Mouse (Mus musculus) embryonic facial prominence, embryonic 13.5 days (tissue): ENCODE measurements around the gene Chaf1a. TPM values are rescaled to one million over a fixed set of nuclear protein-coding genes. Genes with fewer than 3 reads are reported as not detected.

Source experiments
- ATAC-seq: fragments of 200-750 bp; cut with Nextera tagmentation; 2 replicates; pipeline ENCODE4 v1.8.0; 2017; ENCODE audit warnings: low read depth; ENCODE audit not compliant: insufficient number of reproducible peaks, insufficient read depth, low FRiP score, low TSS enrichment
- H3K27ac ChIP-seq: fragments of 300-500 bp; sonication (generic); 2 replicates; pipeline ENCODE4 v1.5.1; 2015; ENCODE audit warnings: moderate library complexity, mild to moderate bottlenecking, inconsistent platforms
- H3K27me3 ChIP-seq: fragments of 300-500 bp; sonication (generic); 2 replicates; pipeline ENCODE4 v1.6.1; 2015; ENCODE audit warnings: mild to moderate bottlenecking, inconsistent platforms
- H3K36me3 ChIP-seq: fragments of 300-500 bp; sonication (generic); 2 replicates; pipeline ENCODE4 v1.6.1; 2015; ENCODE audit warnings: mild to moderate bottlenecking, inconsistent platforms
- H3K4me1 ChIP-seq: fragments of 300-500 bp; sonication (generic); 2 replicates; pipeline ENCODE4 v1.6.1; 2015; ENCODE audit warnings: inconsistent platforms
- H3K4me2 ChIP-seq: fragments of 300-500 bp; sonication (generic); 2 replicates; pipeline ENCODE4 v1.6.1; 2015; ENCODE audit warnings: moderate library complexity, mild to moderate bottlenecking, inconsistent platforms
- H3K4me3 ChIP-seq: fragments of 300-500 bp; sonication (generic); 2 replicates; pipeline ENCODE4 v1.5.1; 2015; ENCODE audit warnings: mild to moderate bottlenecking, inconsistent platforms
- H3K9ac ChIP-seq: fragments of 300-500 bp; sonication (generic); 2 replicates; pipeline ENCODE4 v1.6.1; 2015; ENCODE audit warnings: mild to moderate bottlenecking, inconsistent platforms
- H3K9me3 ChIP-seq: fragments of 300-500 bp; sonication (generic); 2 replicates; pipeline ENCODE4 v1.6.1; 2016; ENCODE audit warnings: inconsistent platforms
- whole genome bisulfite sequencing: fragments of 180-500 bp; shearing (Covaris S2); methylation state at CpG from one replicate; pipeline ENCODE4 v1.1.7; 2015; ENCODE audit warnings: mixed read lengths; 5-methylcytosine and 5-hydroxymethylcytosine counted together
- polyA plus RNA-seq: library from polyadenylated mRNA; unstranded; fragments of >200 nt; fragmentation: Nextera tagmentation; extraction: Ambion mirVana; gene quantifications from 2 replicates; pipeline ENCODE4 v1.2.1, GENCODE M21; 2015

The Chaf1a gene
- polyA plus RNA-seq, 1 experiment from 2014 or later, result 34.8 TPM

DNA sequence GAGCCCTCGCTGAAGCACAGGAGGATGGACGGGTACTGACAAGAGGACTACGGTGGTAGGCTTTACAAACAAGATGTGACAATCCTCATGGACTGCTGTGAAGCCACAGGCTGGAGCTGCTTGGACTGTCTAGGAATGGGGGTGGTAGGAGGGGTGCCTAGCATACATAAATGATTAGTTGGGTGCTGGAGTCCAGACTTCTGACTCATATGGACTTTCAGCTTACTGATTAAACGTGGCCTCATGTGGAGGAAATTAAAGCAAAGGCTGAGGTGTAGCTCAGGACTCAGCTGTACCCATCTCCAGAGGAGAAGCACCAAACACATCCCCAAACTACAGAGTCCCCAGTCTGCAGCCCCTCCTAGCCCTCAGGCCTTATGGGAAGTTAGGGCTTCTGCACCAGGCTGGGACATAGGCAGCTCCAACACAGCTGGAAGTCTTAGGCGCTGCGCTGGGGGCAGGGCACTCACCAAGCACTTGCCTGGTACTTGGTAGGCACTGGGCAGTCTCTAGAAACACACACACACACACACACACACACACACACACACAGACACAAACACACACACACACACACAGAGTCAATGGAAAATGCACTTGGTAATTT lies 8.0 kb upstream of the Chaf1a start:
- 0 out of 2 replicates have a peak overlapping the region, but pooled peaks have one; percentile 16 for H3K9ac ChIP-seq
- ATAC-seq, result no peak
- H3K27ac ChIP-seq, result no peak overlapping the region
- H3K4me1 ChIP-seq, result peaks cover 36% of the 10 kb centered on the region
- no peak overlapping the region for H3K4me3 ChIP-seq
- 71% methylated on average over 6 of the region's 6 CpGs for WGBS
- H3K4me2 ChIP-seq, result no peak overlapping the region
- H3K27me3 ChIP-seq, result no peaks in the 10 kb centered on the region
- no peaks in the 10 kb centered on the region for H3K9me3 ChIP-seq
- peaks cover 62% of the 10 kb centered on the region for H3K36me3 ChIP-seq

DNA sequence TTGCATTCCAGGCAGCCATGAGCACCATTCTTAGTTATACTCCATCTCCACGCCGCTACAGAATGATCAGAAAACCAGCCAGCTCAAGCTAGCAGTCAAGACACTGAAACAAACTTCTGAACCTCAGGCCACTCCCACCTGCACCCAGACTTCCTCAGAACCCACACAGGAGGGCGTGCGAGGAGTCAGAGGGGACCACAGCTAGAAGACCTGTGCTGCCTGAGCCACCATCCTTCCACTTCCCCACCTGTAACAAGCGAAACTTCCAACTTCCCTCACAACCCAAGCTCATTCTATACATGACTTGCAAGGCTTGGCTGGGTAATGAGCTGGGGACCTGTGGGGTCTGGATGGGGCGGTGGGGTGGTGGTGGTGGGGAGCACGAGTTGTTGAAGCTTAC lies 7.4 kb upstream of the Chaf1a start:
- Histone ChIP-seq H3K9ac (0 out of 2 replicates have a peak overlapping the region, but pooled peaks have one; percentile 28), H3K4me2 (0 out of 2 replicates have a peak overlapping the region, but pooled peaks have one; percentile 7), H3K36me3 (peaks cover 56% of the 10 kb centered on the region), H3K4me1 (peaks cover 36% of the 10 kb centered on the region), H3K4me3 (no peak overlapping the region), H3K27ac (0 out of 2 replicates have a peak overlapping the region, but pooled peaks have one; percentile 11), H3K27me3 (no peaks in the 10 kb centered on the region), H3K9me3 (no peaks in the 10 kb centered on the region)
- no peak for ATAC-seq
- WGBS, result 71% methylated on average over 7 of the region's 7 CpGs

- H3K36me3 ChIP-seq, result peaks cover 43% of the 10 kb centered on the region
- peaks cover 36% of the 10 kb centered on the region for H3K4me1 ChIP-seq
- peak overlapping the region; percentile 63 for H3K4me2 ChIP-seq
- H3K4me3 ChIP-seq, result peak overlapping the region; percentile 89
- 85% methylated on average over 7 of the region's 7 CpGs for WGBS
- ATAC-seq, result no peak
- H3K27ac ChIP-seq, result no peak overlapping the region
- H3K27me3 ChIP-seq, result no peaks in the 10 kb centered on the region
- peak overlapping the region; percentile 95 for H3K9ac ChIP-seq
- no peaks in the 10 kb centered on the region for H3K9me3 ChIP-seq
Measured at GRCm38 (mm10) chr17:56034040-56034725, 6.1 kb upstream of the Chaf1a start.

GRCm38 (mm10) chr17:56034726-56035100 lies 5.5 kb upstream of the Chaf1a start:
- peak overlapping the region; percentile 89 for H3K4me3 ChIP-seq
- H3K27me3 ChIP-seq, result no peaks in the 10 kb centered on the region
- H3K36me3 ChIP-seq, result peaks cover 38% of the 10 kb centered on the region
- 81% methylated on average over 6 of the region's 6 CpGs for WGBS
- no peaks in the 10 kb centered on the region for H3K9me3 ChIP-seq
- H3K4me1 ChIP-seq, result peaks cover 36% of the 10 kb centered on the region
- peak overlapping the region; percentile 95 for H3K9ac ChIP-seq
- H3K27ac ChIP-seq, result no peak overlapping the region; the same call in 1 of the 2 replicates
- ATAC-seq, result no peak
- peak overlapping the region; percentile 63 for H3K4me2 ChIP-seq

DNA sequence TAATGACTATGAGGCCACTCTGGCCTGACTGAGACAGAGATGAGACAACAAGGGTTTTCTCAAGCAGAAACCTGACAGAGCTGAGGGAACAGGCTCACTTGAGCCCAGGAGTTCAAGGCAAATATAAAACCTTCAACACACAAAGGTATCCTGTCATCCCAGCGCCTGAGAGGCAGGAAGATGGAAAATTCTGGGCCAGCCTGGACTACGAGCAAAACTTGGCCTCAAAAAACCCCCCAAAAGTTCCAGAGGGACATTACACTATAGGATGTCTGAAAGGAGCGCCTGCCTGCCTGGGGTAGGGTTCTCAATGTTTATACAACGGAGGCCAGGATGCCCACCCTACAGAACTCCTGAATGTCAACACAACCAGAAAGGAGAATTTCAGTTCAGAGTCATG lies 5.0 kb upstream of the Chaf1a start:
- H3K4me2 ChIP-seq, result peak overlapping the region; percentile 63
- H3K4me1 ChIP-seq, result peaks cover 36% of the 10 kb centered on the region
- peaks cover 34% of the 10 kb centered on the region for H3K36me3 ChIP-seq
- H3K9me3 ChIP-seq, result no peaks in the 10 kb centered on the region
- H3K9ac ChIP-seq, result peak overlapping the region; percentile 95
- WGBS, result 76% methylated on average over 4 of the region's 4 CpGs
- H3K27me3 ChIP-seq, result no peaks in the 10 kb centered on the region
- no peak overlapping the region; the same call in 1 of the 2 replicates for H3K27ac ChIP-seq
- no peak for ATAC-seq
- peak overlapping the region; percentile 89 for H3K4me3 ChIP-seq

DNA sequence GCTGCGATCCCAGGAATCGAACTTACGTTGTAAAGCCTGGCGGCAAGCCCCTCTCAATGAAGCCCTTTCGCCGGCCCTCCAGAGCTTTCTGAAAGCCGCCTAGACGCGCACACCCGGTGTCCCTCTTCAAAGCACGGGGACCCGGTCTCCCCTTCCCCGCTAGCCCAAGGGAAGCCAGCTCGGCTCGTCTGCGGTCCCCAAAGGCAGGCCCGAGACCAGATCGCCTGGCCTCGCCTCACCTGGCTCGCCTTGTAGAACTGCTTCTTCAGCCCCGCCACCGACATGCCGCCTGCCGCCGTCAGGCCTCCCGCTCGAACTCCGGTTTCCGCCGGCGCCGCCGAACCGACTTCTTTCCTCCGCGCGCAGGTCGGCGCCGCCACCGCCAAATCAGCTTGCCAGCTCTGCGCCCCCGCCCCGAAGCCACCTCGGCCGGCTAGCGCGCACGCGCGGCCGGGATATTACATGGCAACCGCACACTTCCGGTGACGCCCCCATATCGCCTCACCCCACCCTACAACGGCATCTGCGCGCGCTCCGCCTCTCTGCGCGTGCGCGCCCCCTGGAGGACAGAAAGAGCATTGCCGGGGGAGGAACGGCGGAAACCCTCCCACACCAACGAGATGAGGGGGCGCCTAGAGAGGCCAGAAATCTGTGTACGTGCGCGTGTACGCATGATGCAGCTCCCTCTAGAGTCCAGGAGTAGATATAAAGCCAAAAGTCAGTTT lies 3.9 kb upstream of the Chaf1a start, which contains the start of gene Sh3gl1:
Gene Sh3gl1 (minus strand): TSS at position 460 of the 725 bp plus-strand sequence.
- Histone ChIP-seq H3K9ac (peak within 1 kb of the TSS; percentile 95), H3K4me2 (peak within 1 kb of the TSS; percentile 63), H3K27me3 (no peaks in the 10 kb centered on the region), H3K36me3 (peaks cover 23% of the 10 kb centered on the region), H3K4me1 (peaks cover 43% of the 10 kb centered on the region), H3K27ac (peak within 1 kb of the TSS; percentile 89), H3K4me3 (peak within 1 kb of the TSS; percentile 89), H3K9me3 (no peaks in the 10 kb centered on the region)
- WGBS, result under 1% methylated on average over 74 of the region's 74 CpGs
- ATAC-seq, result peak; percentile 87

GRCm38 (mm10) chr17:56036901-56037287 lies 3.3 kb upstream of the Chaf1a start:
- H3K4me3 ChIP-seq, result peak overlapping the region; percentile 89
- H3K27me3 ChIP-seq, result no peaks in the 10 kb centered on the region
- H3K9ac ChIP-seq, result peak overlapping the region; percentile 64
- H3K27ac ChIP-seq, result peak overlapping the region; percentile 60
- no peaks in the 10 kb centered on the region for H3K9me3 ChIP-seq
- peaks cover 49% of the 10 kb centered on the region for H3K4me1 ChIP-seq
- peaks cover 22% of the 10 kb centered on the region for H3K36me3 ChIP-seq
- H3K4me2 ChIP-seq, result peak overlapping the region; percentile 63
- WGBS, result 39% methylated on average over 13 of the region's 13 CpGs
- no peak for ATAC-seq

DNA sequence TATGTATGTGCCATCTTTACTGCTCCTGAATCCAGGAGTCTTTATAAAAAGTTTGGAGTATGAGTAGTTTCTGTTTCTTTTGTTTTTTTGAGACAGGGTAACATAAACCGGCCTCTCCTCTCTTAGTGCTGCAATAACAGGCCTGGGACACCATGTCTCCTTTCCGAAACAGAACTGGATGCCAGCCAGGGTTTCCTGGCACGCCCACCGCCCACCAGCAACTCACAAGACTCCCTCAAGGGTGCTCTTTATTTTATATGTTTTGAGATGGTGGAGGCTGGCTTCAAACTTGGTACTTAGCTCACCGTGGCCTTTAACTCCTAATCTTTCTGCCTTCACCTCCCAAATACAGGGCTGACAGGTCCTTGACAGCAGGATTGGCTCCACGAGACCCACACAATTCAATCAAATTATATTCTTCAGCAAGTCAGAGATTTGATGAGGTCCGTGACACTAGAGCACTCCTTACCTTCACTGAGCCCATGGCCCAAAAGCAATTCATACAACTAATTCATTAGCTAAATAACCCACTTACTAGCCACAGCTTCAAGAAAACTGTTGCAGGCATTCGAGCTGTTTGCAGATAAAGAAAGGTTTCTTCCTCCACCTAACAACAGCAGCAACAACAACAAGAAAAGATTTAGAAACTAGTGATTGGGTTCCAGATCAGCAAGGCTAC lies 1.5 kb upstream of the Chaf1a start:
- H3K27me3 ChIP-seq, result no peaks in the 10 kb centered on the region
- H3K36me3 ChIP-seq, result peaks cover 15% of the 10 kb centered on the region
- H3K4me1 ChIP-seq, result peaks cover 34% of the 10 kb centered on the region
- H3K4me3 ChIP-seq, result no peak overlapping the region
- no peak overlapping the region for H3K9ac ChIP-seq
- H3K27ac ChIP-seq, result no peak overlapping the region
- 84% methylated on average over 8 of the region's 8 CpGs for WGBS
- no peak for ATAC-seq
- no peaks in the 10 kb centered on the region for H3K9me3 ChIP-seq
- no peak overlapping the region for H3K4me2 ChIP-seq

DNA sequence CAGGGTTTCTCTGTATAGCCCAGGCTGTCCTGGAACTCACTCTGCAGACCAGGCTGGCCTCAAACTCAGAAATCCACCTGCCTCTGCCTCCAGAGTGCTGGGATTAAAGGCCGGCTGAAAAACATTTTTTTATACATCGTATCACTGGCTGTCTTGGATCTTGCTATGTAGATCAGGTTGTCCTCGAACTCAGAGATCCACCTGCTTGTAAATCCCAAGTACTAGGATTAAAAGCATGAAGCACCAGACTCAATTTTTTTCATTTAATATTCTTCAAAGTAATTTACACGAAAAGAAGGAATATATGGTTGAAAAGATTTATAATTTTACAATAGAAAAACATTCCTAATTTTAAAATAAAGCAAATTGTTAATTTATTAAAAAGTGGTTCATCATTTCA lies 894 bp upstream of the Chaf1a start:
- no peak overlapping the region for H3K9ac ChIP-seq
- H3K9me3 ChIP-seq, result no peaks in the 10 kb centered on the region
- no peak overlapping the region for H3K27ac ChIP-seq
- 74% methylated on average over 4 of the region's 4 CpGs for WGBS
- peaks cover 15% of the 10 kb centered on the region for H3K36me3 ChIP-seq
- no peak overlapping the region for H3K4me3 ChIP-seq
- H3K4me2 ChIP-seq, result peak overlapping the region; percentile 86
- no peaks in the 10 kb centered on the region for H3K27me3 ChIP-seq
- peaks cover 28% of the 10 kb centered on the region for H3K4me1 ChIP-seq
- ATAC-seq, result no peak

GRCm38 (mm10) chr17:56040857-56041163 lies 571 bp downstream of the Chaf1a start:
- no peaks in the 10 kb centered on the region for H3K27me3 ChIP-seq
- H3K27ac ChIP-seq, result peak overlapping the region; percentile 81
- ATAC-seq, result no peak
- peaks cover 24% of the 10 kb centered on the region for H3K36me3 ChIP-seq
- H3K4me3 ChIP-seq, result peak overlapping the region; percentile 83
- no peaks in the 10 kb centered on the region for H3K9me3 ChIP-seq
- peak overlapping the region; percentile 86 for H3K4me2 ChIP-seq
- peaks cover 14% of the 10 kb centered on the region for H3K4me1 ChIP-seq
- peak overlapping the region; percentile 96 for H3K9ac ChIP-seq
- 1% methylated on average over 12 of the region's 12 CpGs for WGBS

GRCm38 (mm10) chr17:56051369-56051768 lies 11.1 kb downstream of the Chaf1a start:
- H3K9me3 ChIP-seq, result no peaks in the 10 kb centered on the region
- H3K27me3 ChIP-seq, result no peaks in the 10 kb centered on the region
- no peaks in the 10 kb centered on the region for H3K4me1 ChIP-seq
- no peak overlapping the region for H3K4me3 ChIP-seq
- WGBS, result 84% methylated on average over 5 of the region's 5 CpGs
- no peak for ATAC-seq
- peaks cover 86% of the 10 kb centered on the region for H3K36me3 ChIP-seq
- H3K4me2 ChIP-seq, result no peak overlapping the region
- no peak overlapping the region for H3K27ac ChIP-seq
- H3K9ac ChIP-seq, result no peak overlapping the region
